Mouse (Mus musculus) hindbrain, embryonic 16.5 days (tissue): ENCODE data around the gene Rhoh. TPM values are rescaled to one million over a fixed set of nuclear protein-coding genes. Genes with fewer than 3 reads are reported as not detected.
A peak's percentile ranks its signal among the peaks of the same experiment; 100 is the strongest.

ENCODE experiments used
- ATAC-seq: fragments of 200-750 bp; cut with Nextera tagmentation; 2 replicates; pipeline ENCODE4 v1.8.0; 2017; ENCODE audit warnings: moderate TSS enrichment, moderate library complexity
- H3K27ac ChIP-seq: fragments of 300-500 bp; sonication (generic); 2 replicates; pipeline ENCODE4 v1.5.1; 2014; ENCODE audit warnings: low read depth, mild to moderate bottlenecking, control low read depth, low read length, moderate library complexity
- H3K27me3 ChIP-seq: fragments of 300-500 bp; sonication (generic); replicated peaks from 2 replicates; pipeline ENCODE4 v1.6.1; 2014; ENCODE audit warnings: low read length; ENCODE audit not compliant: control insufficient read depth, insufficient read depth
- H3K36me3 ChIP-seq: fragments of 300-500 bp; sonication (generic); 2 replicates; pipeline ENCODE4 v1.6.1; 2014; ENCODE audit warnings: mild to moderate bottlenecking, low read length, moderate library complexity, mixed read lengths; ENCODE audit not compliant: control insufficient read depth, insufficient read depth
- H3K4me1 ChIP-seq: fragments of 300-500 bp; sonication (generic); 2 replicates; pipeline ENCODE4 v1.6.1; 2014; ENCODE audit warnings: low read depth, low read length; ENCODE audit not compliant: control insufficient read depth, insufficient read depth
- H3K4me2 ChIP-seq: fragments of 300-500 bp; sonication (generic); 2 replicates; pipeline ENCODE4 v1.6.1; 2014; ENCODE audit warnings: mild to moderate bottlenecking, low read length, control low read depth, moderate library complexity
- H3K4me3 ChIP-seq: fragments of 300-500 bp; sonication (generic); 2 replicates; pipeline ENCODE4 v1.5.1; 2014; ENCODE audit warnings: mild to moderate bottlenecking, low read length, control low read depth, moderate library complexity
- H3K9ac ChIP-seq: fragments of 300-500 bp; sonication (generic); 2 replicates; pipeline ENCODE4 v1.6.1; 2014; ENCODE audit warnings: low read depth, mild to moderate bottlenecking, control low read depth, low read length, moderate library complexity
- H3K9me3 ChIP-seq: fragments of 300-500 bp; sonication (generic); 2 replicates; pipeline ENCODE4 v1.6.1; 2014; ENCODE audit warnings: mild to moderate bottlenecking, low read length, moderate library complexity; ENCODE audit not compliant: control insufficient read depth
- WGBS: fragments of 180-500 bp; shearing (Covaris S2); extraction: QIAGEN DNeasy Blood & Tissue Kit; methylation state at CpG from one replicate; pipeline ENCODE4 v1.1.7; 2014; 5-methylcytosine and 5-hydroxymethylcytosine counted together
- polyA plus RNA-seq: library from polyadenylated mRNA; unstranded; fragments of >200 nt; fragmentation: Nextera tagmentation; extraction: Ambion mirVana; gene quantifications from 2 replicates; pipeline ENCODE4 v1.2.1, GENCODE M21; 2015

Rhoh gene
- polyA plus RNA-seq, 1 experiment from 2014 or later, result 0.80 TPM

DNA sequence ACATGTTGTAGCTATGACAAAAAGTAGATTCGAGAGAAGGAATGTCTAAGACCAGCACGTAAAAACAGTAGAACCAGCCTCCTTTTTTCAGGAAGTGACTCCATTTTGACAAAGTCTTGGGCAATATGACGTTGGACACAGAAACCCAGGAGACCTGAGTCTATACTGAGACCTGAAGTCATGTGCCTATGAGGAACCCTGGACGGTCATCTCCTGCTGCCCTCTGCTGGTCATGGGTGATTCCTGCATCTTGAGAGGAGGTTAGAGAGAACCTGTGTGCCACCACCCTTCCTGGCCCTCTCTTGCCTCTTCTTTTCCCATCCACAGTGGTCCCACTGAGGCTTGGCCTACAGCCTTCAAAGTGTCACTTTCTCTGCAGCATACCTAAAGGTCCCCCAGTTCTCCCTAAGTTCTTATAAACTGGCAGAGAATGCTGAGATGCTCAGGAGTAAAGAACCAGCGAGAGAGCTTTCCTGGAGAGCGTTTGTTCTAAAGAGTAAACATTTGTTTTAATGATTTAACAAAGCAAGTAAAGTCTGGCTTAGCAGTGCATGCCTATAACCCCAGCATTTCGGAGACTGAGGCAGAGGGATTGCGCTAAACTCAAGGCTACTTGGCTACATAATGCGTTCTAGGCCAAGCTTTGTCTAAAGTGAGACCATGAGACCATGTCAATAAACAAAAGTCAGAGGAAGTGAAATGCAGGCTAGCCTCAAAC, 77.1 kb downstream of the Rhoh start:
- no peak overlapping the region for H3K9ac ChIP-seq
- H3K27ac ChIP-seq, result no peak overlapping the region
- no peaks in the 10 kb centered on the region for H3K27me3 ChIP-seq
- no peaks in the 10 kb centered on the region for H3K36me3 ChIP-seq
- H3K9me3 ChIP-seq, result no peaks in the 10 kb centered on the region
- H3K4me3 ChIP-seq, result no peak overlapping the region
- no peaks in the 10 kb centered on the region for H3K4me1 ChIP-seq
- no peak overlapping the region for H3K4me2 ChIP-seq
- ATAC-seq, result peak; percentile 70; the same call in 1 of the 2 replicates
- WGBS, result 57% methylated on average over 9 of the region's 9 CpGs

DNA sequence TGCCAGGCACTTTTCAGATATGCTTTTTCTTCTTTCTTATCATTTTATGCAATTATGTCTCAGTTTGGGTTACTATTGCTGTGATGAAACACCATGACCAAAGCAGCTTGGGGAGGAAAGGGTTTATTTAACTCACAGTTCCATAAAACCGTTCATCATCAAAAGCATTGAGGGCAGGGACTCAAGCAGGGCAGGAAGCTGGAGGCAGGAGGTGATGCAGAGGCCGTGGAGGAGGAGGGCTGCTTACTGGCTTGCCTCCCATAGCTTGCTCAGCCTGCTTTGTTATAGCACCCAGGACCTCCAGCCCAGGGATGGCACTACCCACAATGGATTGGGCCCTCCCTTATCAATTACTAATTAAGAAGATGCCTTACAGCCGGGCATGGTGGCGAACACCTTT, 80.1 kb downstream of the Rhoh start:
- no peaks in the 10 kb centered on the region for H3K36me3 ChIP-seq
- H3K9ac ChIP-seq, result no peak overlapping the region
- H3K4me3 ChIP-seq, result no peak overlapping the region
- H3K27ac ChIP-seq, result no peak overlapping the region
- no peaks in the 10 kb centered on the region for H3K9me3 ChIP-seq
- no peaks in the 10 kb centered on the region for H3K27me3 ChIP-seq
- ATAC-seq, result no peak
- 75% methylated on average over 4 of the region's 4 CpGs for WGBS
- no peaks in the 10 kb centered on the region for H3K4me1 ChIP-seq
- no peak overlapping the region for H3K4me2 ChIP-seq

Other genes with a start within 250 kb of the Rhoh start
- gene Pds5a, start 162.9 kb upstream of the Rhoh start, polyA plus RNA-seq, result 27.7 and 35.0 TPM in 2 replicates
- gene N4bp2, start 97.7 kb upstream of the Rhoh start, polyA plus RNA-seq, result 12.0 and 12.1 TPM in 2 replicates
- gene Chrna9, start 73.7 kb downstream of the Rhoh start, polyA plus RNA-seq, result not detected in 2 replicates
- gene 9130230L23Rik, start 143.1 kb downstream of the Rhoh start, polyA plus RNA-seq, result 0.12 and 0.14 TPM in 2 replicates